Mouse (Mus musculus) small intestine, adult 2 months (tissue): ENCODE measurements around the gene Carhsp1.

Experiments used
- CTCF ChIP-seq: fragments of 200-500 bp; IDR thresholded peaks from 2 replicates; pipeline ENCODE4 v1.5.1; 2012; ENCODE audit warnings: low read depth, mild to moderate bottlenecking, control low read depth, inconsistent platforms, low read length, moderate library complexity, mixed read lengths; ENCODE audit not compliant: insufficient replicate concordance, insufficient read length; ENCODE audit errors: extremely low read depth
- POLR2A ChIP-seq: fragments of 200-500 bp; IDR thresholded peaks from 2 replicates; pipeline ENCODE4 v1.6.1; 2012; ENCODE audit warnings: low read depth, mild to moderate bottlenecking, control low read depth, inconsistent platforms, low read length, moderate library complexity

GRCm38 (mm10) chr16:8668386-8668785 is 3.6 kb downstream of the Carhsp1 start:
- TF ChIP-seq POLR2A, result no peak
- no peak for TF ChIP-seq CTCF
